Mouse (Mus musculus) testis, adult 2 months (tissue): Measurements from ENCODE around the gene Fam43a.

Experiments
- CTCF ChIP-seq: fragments of 200-500 bp; IDR thresholded peaks from 2 replicates; pipeline ENCODE4 v1.5.1; 2012; ENCODE audit warnings: low read depth, mild to moderate bottlenecking, inconsistent platforms, low read length, moderate library complexity; ENCODE audit not compliant: control insufficient read depth, insufficient read depth, insufficient replicate concordance
- POLR2A ChIP-seq: fragments of 200-500 bp; IDR thresholded peaks from 2 replicates; pipeline ENCODE4 v1.6.1; 2012; ENCODE audit warnings: low read depth, mild to moderate bottlenecking, inconsistent platforms, low read length, moderate library complexity; ENCODE audit not compliant: control insufficient read depth

- TF ChIP-seq CTCF, result no peak
- no peak for TF ChIP-seq POLR2A
These were observed 4.2 kb upstream of the Fam43a start for GRCm38 (mm10) chr16:30595356-30595755.
